Mouse (Mus musculus) CH12.LX (cell line): ENCODE measurements around the gene Aim2. TPM values are rescaled to one million over a fixed set of nuclear protein-coding genes. Genes with fewer than 3 reads are reported as not detected.

ENCODE experiments used
- DNase-seq: peaks from one replicate; pipeline ENCODE4 v3.0.0-alpha.2; 2013; ENCODE audit errors: extremely low read depth
- H3K27ac ChIP-seq: 2 replicates; pipeline ENCODE4 v1.5.1; 2012; ENCODE audit warnings: low read depth, mild to moderate bottlenecking, control low read depth, moderate library complexity; ENCODE audit not compliant: insufficient read depth
- H3K27me3 ChIP-seq: replicated peaks from 2 replicates; pipeline ENCODE3; 2012; ENCODE audit warnings: inconsistent platforms
- H3K36me3 ChIP-seq, 2 experiments: replicated peaks in 1 of 2; 2 replicates each; pipeline versions ENCODE3 to v1.6.1; 2012; ENCODE audit warnings: inconsistent platforms in 1 of 2, low read length in 1 of 2, mild to moderate bottlenecking in 1 of 2, mixed read lengths in 1 of 2, moderate library complexity in 1 of 2; ENCODE audit not compliant: control insufficient read depth in 1 of 2, insufficient read depth in 1 of 2
- H3K4me1 ChIP-seq, 2 experiments: 2 replicates each; pipeline ENCODE4 v1.6.1; 2012; ENCODE audit warnings: inconsistent platforms in 1 of 2, moderate library complexity in 1 of 2; ENCODE audit not compliant: insufficient read depth in 2 of 2, control insufficient read depth in 1 of 2
- H3K4me2 ChIP-seq: 2 replicates; pipeline ENCODE4 v1.6.1; 2012; ENCODE audit warnings: low read depth, mild to moderate bottlenecking, control low read depth; ENCODE audit not compliant: poor library complexity, insufficient read depth, severe bottlenecking
- H3K4me3 ChIP-seq, 3 experiments: fragments of 150-350 bp in 1 of 3; sonication (generic) in 1 of 3; replicated peaks in 1 of 3; 2 replicates each; pipeline versions ENCODE3 to v1.5.1; 2011 to 2012; ENCODE audit warnings: low read depth in 2 of 3, low read length in 2 of 3, mild to moderate bottlenecking in 2 of 3, moderate library complexity in 2 of 3, control low read depth in 1 of 3, improper control_type of control experiment in 1 of 3, inconsistent platforms in 1 of 3, mixed read lengths in 1 of 3; ENCODE audit not compliant: poor library complexity in 1 of 3
- H3K79me2 ChIP-seq: replicated peaks from 2 replicates; pipeline ENCODE4 v1.6.1; 2012; ENCODE audit warnings: mild to moderate bottlenecking, moderate library complexity; ENCODE audit not compliant: control insufficient read depth, poor library complexity, insufficient read depth, severe bottlenecking; ENCODE audit errors: extremely low read depth
- H3K9ac ChIP-seq: 2 replicates; pipeline ENCODE4 v1.6.1; 2012; ENCODE audit warnings: low read depth, mild to moderate bottlenecking, control low read depth, moderate library complexity; ENCODE audit not compliant: insufficient read depth
- H3K9me3 ChIP-seq: replicated peaks from 2 replicates; pipeline ENCODE3; 2012; ENCODE audit warnings: low read length, inconsistent platforms, mixed read lengths
- BHLHE40 ChIP-seq: IDR thresholded peaks from 2 replicates; pipeline ENCODE4 v1.6.1; 2011; ENCODE audit warnings: mild to moderate bottlenecking, low read depth, low read length, improper control_type of control experiment
- CHD1 ChIP-seq: IDR thresholded peaks from 2 replicates; pipeline ENCODE4 v1.6.1; 2012; ENCODE audit warnings: low read depth, low read length, improper control_type of control experiment, inconsistent platforms
- CTCF ChIP-seq, 2 experiments: IDR thresholded peaks in 1 of 2; conservative IDR thresholded peaks in 1 of 2; 2 replicates each; pipeline ENCODE4 v1.5.1; 2011 to 2012; ENCODE audit warnings: low read depth in 2 of 2, low read length in 2 of 2, improper control_type of control experiment in 1 of 2, inconsistent platforms in 1 of 2, mild to moderate bottlenecking in 1 of 2, moderate library complexity in 1 of 2
- E2F4 ChIP-seq: IDR thresholded peaks from 2 replicates; pipeline ENCODE4 v1.6.1; 2011; ENCODE audit warnings: low read depth, low read length, improper control_type of control experiment; ENCODE audit not compliant: insufficient replicate concordance
- ELF1 ChIP-seq: IDR thresholded peaks from 2 replicates; pipeline ENCODE4 v1.6.1; 2014; ENCODE audit warnings: low read depth, mild to moderate bottlenecking, inconsistent platforms, low read length, improper control_type of control experiment
- ETS1 ChIP-seq: conservative IDR thresholded peaks from 2 replicates; pipeline ENCODE4 v1.6.1; 2012; ENCODE audit warnings: low read depth, mild to moderate bottlenecking, inconsistent platforms, low read length, improper control_type of control experiment, moderate library complexity
- HCFC1 ChIP-seq: IDR thresholded peaks from 2 replicates; pipeline ENCODE4 v1.6.1; 2012; ENCODE audit warnings: low read depth, mild to moderate bottlenecking, inconsistent platforms, low read length, improper control_type of control experiment
- IRF4 ChIP-seq: IDR thresholded peaks from 2 replicates; pipeline ENCODE4 v1.6.1; 2014; ENCODE audit warnings: low read depth, mild to moderate bottlenecking, inconsistent platforms, low read length, improper control_type of control experiment
- JUND ChIP-seq: conservative IDR thresholded peaks from 2 replicates; pipeline ENCODE4 v1.6.1; 2011; ENCODE audit warnings: low read depth, low read length, improper control_type of control experiment
- KAT2A ChIP-seq: IDR thresholded peaks from 2 replicates; pipeline ENCODE4 v1.6.1; 2012; ENCODE audit warnings: low read length, improper control_type of control experiment, inconsistent platforms; ENCODE audit not compliant: insufficient replicate concordance
- MAX ChIP-seq: IDR thresholded peaks from 2 replicates; pipeline ENCODE4 v1.6.1; 2011; ENCODE audit warnings: low read length, improper control_type of control experiment
- POLR2A ChIP-seq: IDR thresholded peaks from 2 replicates; pipeline ENCODE4 v1.6.1; 2011; ENCODE audit warnings: low read depth, mild to moderate bottlenecking, improper control_type of control experiment, low read length
- TBP ChIP-seq: conservative IDR thresholded peaks from 2 replicates; pipeline ENCODE4 v1.6.1; 2011; ENCODE audit warnings: low read depth, low read length, improper control_type of control experiment
- USF2 ChIP-seq: conservative IDR thresholded peaks from 2 replicates; pipeline ENCODE4 v1.6.1; 2011; ENCODE audit warnings: low read depth, low read length, improper control_type of control experiment
- dilution Hi-C: fragments of 300-500 bp; cut with MboI; formaldehyde crosslinking; loops from 2 replicates; pipeline ENCODE4 v1.14.3; 2020; ENCODE audit warnings: low sequenced_read_pairs; ENCODE audit not compliant: extremely low pct_unique_long_range_greater_than_20kb, extremely low pct_ligation_motif_present
- in situ Hi-C: fragments of 300-500 bp; cut with MboI; formaldehyde crosslinking; loops from 3 replicates; pipeline ENCODE4 v1.14.3; 2019; ENCODE audit warnings: low sequenced_read_pairs, low pct_ligation_motif_present, low pct_unique_long_range_greater_than_20kb, mixed read lengths
- polyA plus RNA-seq: library from polyadenylated mRNA; unstranded; fragments of >175 nt; gene quantifications from 2 replicates; pipeline ENCODE4 v1.2.1, GENCODE M21; 2012; ENCODE audit warnings: low read depth; ENCODE audit not compliant: insufficient read length
- total RNA-seq, 2 experiments: library from RNA; depleted of rRNA; stranded (reverse); fragments of 300-350 nt in 1 of 2; fragments of >200 nt in 1 of 2; gene quantifications; 2 replicates each; pipeline ENCODE4 v1.2.3; 2012 to 2014

Aim2 gene
- total and polyA plus RNA-seq, 3 experiments: 59.7 to 117 (median 87.0) TPM

DNA sequence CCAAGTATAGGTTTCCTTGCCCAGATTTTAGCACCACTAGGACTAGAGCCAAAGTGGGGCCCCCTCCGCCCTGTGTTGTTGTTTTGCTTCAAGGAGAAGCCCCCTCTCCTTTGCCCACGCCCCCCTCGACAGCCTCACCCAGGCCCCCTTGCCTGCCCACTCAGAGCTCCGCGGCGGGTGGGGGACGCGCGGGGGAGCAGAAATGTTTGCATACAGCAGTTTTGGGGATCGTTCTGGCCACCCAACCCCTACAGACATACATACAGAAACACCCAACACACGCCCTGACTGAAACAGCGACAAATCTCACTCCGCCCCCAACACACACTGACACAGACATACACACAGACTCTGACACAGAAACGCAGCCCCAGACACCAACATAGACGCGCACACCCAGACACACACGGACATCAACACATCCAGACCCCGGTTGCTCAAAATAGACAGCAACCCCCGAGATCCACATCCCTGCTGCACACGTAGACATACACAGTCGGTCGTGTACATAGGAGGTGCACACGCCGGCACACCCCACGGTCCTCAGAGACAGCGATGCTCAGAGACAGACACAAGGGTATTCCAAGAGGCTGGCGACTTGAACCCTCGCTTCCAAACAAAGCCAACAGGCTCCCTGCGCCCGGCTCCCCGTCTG, 16.1 kb downstream of the Aim2 start:
- no peaks in the 10 kb centered on the region for H3K9me3 ChIP-seq
- H3K4me1 ChIP-seq: peaks cover 4 to 17% of the 10 kb centered on the region in 2 experiments
- no peak overlapping the region for H3K9ac ChIP-seq
- no peaks in the 10 kb centered on the region for H3K79me2 ChIP-seq
- no peak for TF ChIP-seq BHLHE40
- no peak for TF ChIP-seq JUND
- no peak for TF ChIP-seq IRF4
- no peak for TF ChIP-seq CHD1
- no peak for TF ChIP-seq ETS1
- TF ChIP-seq CTCF (conservative IDR thresholded peaks at IDR 0.05 in 1 of 2, IDR thresholded peaks at IDR 0.05 in 1 of 2; ENCODE audit: low read depth in 2 of 2, low read length in 2 of 2): no peak
- TF ChIP-seq HCFC1: no peak
- TF ChIP-seq POLR2A: no peak
- TF ChIP-seq MAX: no peak
- no peak for TF ChIP-seq USF2
- TF ChIP-seq TBP: no peak
- TF ChIP-seq, all 38 proteins: peak for 0
- in situ Hi-C loops (no loop called here), dilution Hi-C loops (no loop called here)
- H3K4me2 ChIP-seq: no peak overlapping the region
- H3K27ac ChIP-seq: no peak overlapping the region
- no peak overlapping the region for H3K4me3 ChIP-seq
- no peak for DNase-seq
- H3K36me3 ChIP-seq: no peaks in the 10 kb centered on the region
- peaks cover 44% of the 10 kb centered on the region for H3K27me3 ChIP-seq

DNA sequence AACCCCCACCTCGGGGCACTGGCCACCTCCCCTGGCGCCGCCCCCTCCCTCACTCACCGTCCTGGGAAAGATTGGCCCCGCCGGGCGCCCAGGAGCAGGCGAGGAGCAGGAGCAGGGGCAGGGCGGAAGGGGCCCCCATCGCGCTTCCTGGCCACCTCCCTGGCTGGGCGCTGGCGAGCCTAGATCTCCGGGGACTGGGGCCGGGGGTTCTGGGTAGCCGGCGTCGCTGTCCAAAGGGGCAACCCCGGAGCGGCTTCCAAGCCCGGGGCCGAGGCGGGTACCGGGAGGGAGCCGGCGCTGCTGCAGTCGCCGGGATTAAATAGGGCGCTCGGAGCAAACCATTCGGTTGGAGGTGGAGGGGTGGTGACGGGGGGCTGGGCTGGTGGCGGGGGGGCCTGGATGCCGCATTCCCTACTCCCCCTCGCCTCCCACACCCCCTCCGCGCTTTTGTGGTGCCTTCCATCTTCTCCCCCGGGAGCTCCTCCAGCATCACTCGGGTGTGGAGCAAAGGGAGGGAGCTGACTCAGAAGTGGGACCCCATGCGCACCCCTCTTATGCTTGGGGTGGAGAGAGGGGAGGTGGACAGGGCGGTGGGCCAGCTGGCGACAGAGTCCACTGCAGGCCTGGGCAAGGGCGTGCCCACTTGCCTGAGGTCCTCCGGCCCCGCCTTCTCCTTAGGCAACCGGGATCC, 16.8 kb downstream of the Aim2 start, which contains the start of gene Cadm3:
Gene Cadm3 (minus strand): TSS at position 340 of the 691 bp plus-strand sequence.
- dilution Hi-C loops (no loop called here), in situ Hi-C loops (no loop called here)
- H3K36me3 ChIP-seq: no peaks in the 10 kb centered on the region
- peaks cover 44% of the 10 kb centered on the region for H3K27me3 ChIP-seq
- TF ChIP-seq IRF4 (no peak), USF2 (no peak), E2F4 (no peak), KAT2A (no peak), ELF1 (no peak)
- H3K4me1 ChIP-seq: peaks cover 4 to 17% of the 10 kb centered on the region in 2 experiments
- no peaks in the 10 kb centered on the region for H3K79me2 ChIP-seq
- no peak for DNase-seq
- H3K27ac ChIP-seq: no peak within 1 kb of the TSS
- H3K9me3 ChIP-seq: no peaks in the 10 kb centered on the region
- H3K4me3 ChIP-seq: no peak within 1 kb of the TSS
- H3K4me2 ChIP-seq: no peak within 1 kb of the TSS
- H3K9ac ChIP-seq: no peak within 1 kb of the TSS
